Mouse (Mus musculus): Measurements from ENCODE around the gene Ano6. TPM values are rescaled to one million over a fixed set of nuclear protein-coding genes. Genes with fewer than 3 reads are reported as not detected.

Gene Ano6
- polyA plus RNA-seq, 1 experiment from 2014 or later: 35.2 TPM

DNA sequence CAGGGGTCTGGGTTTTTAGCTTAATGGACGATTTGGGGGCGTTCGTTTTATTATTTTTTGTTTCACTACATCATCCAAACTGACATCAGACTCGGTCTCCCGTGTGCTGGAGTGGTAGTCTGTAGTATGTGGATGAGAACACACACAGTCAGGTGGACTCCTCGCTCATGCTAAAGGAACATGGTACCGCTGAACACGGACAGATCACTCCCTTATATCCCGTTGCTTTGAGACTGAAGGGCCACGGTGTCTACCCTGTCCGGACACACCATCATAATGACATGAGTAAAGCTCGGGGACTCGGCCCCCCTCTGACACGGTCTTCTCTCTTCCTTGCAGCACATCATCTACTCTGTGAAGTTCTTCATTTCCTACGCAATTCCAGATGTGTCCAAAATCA, 181.5 kb downstream of the Ano6 start:
- Histone ChIP-seq H3K27ac (no peak overlapping the region), H3K4me2 (ENCODE audit: low read length) (no peak overlapping the region), H3K9ac (ENCODE audit: low read depth, low read length) (no peak overlapping the region), H3K4me1 (replicated peaks; ENCODE audit: insufficient read depth, low read length) (0 out of 2 replicates have a peak, but pooled peaks cover 2% of the 10 kb centered on the region), H3K27me3 (ENCODE audit: insufficient read depth, low read length) (no peaks in the 10 kb centered on the region), H3K4me3 (replicated peaks; ENCODE audit: low read depth, low read length) (no peak overlapping the region), H3K36me3 (ENCODE audit: insufficient read depth, low read length) (peaks cover 32% of the 10 kb centered on the region; the same call in 1 of the 2 replicates), H3K9me3 (replicated peaks; ENCODE audit: low read length) (no peaks in the 10 kb centered on the region)
- ATAC-seq (replicated peaks; ENCODE audit: low FRiP score, low read depth): no peak
- TF ChIP-seq CTCF (IDR thresholded peaks at IDR 0.05; ENCODE audit: low read depth): no peak
- no peak for DNase-seq (ENCODE audit: low spot score)
- 94% methylated on average over 15 of the region's 15 CpGs for WGBS

DNA sequence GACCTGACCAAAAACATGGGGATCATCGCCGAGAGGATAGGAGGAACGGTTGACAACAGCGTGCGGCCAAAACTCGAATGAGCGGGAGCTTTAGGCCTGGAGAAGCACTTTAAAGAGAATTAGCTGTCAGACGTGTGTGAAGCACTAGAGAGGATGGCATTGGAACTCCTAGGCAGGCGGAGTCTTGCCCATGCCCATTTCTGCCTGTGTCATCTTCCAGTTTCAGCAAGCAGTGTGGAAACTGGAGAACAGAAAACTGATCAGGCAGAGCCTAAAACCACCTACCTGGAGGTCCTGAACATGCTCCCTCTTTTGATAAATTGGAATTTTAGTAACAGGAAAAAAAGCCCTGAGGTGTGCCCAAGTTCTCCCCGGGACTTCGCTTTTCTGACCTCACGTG, 182.0 kb downstream of the Ano6 start:
- H3K4me1 ChIP-seq (replicated peaks; ENCODE audit: insufficient read depth, low read length): 0 out of 2 replicates have a peak, but pooled peaks cover 2% of the 10 kb centered on the region
- DNase-seq (ENCODE audit: low spot score) (no peak), ATAC-seq (replicated peaks; ENCODE audit: low FRiP score, low read depth) (no peak)
- WGBS: 92% methylated on average over 12 of the region's 12 CpGs
- H3K4me3 ChIP-seq (replicated peaks; ENCODE audit: low read depth, low read length): no peak overlapping the region
- H3K4me2 ChIP-seq (ENCODE audit: low read length): no peak overlapping the region
- no peaks in the 10 kb centered on the region for H3K27me3 ChIP-seq (ENCODE audit: insufficient read depth, low read length)
- no peaks in the 10 kb centered on the region for H3K9me3 ChIP-seq (replicated peaks; ENCODE audit: low read length)
- no peak for TF ChIP-seq CTCF (IDR thresholded peaks at IDR 0.05; ENCODE audit: low read depth)
- no peak overlapping the region for H3K27ac ChIP-seq
- no peak overlapping the region for H3K9ac ChIP-seq (ENCODE audit: low read depth, low read length)
- H3K36me3 ChIP-seq (ENCODE audit: insufficient read depth, low read length): peaks cover 32% of the 10 kb centered on the region; the same call in 1 of the 2 replicates

DNA sequence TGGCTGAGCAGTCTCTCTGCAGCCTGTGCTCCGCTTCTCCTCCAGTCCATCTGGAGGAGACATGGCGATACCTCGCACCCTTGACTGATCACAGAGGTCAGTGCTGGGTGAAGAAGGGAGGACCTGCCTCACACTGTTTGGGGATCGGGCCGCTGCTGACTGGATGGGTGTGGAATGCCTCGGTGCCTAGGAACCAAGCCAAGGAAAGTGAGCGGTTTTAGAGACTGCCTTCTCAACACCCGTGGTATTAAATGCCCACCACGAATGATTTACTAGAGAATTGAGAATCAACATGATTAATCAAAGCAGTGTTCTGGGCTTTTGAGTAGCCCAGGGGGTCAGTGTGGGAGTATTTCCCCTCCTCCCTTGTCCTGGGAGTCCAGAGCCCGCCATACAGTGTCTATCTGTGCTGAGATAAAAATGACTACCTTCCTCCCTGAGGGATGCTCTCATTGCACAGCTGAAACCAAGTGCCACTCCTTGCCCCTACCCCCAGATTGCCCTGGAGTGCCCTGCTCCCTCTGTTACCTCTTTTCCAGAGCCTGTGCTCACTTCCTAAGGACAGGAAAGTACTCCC, 183.5 kb downstream of the Ano6 start:
- Histone ChIP-seq H3K4me3 (replicated peaks; ENCODE audit: low read depth, low read length) (no peak overlapping the region), H3K9ac (ENCODE audit: low read depth, low read length) (no peak overlapping the region), H3K4me1 (replicated peaks; ENCODE audit: insufficient read depth, low read length) (0 out of 2 replicates have a peak, but pooled peaks cover 2% of the 10 kb centered on the region), H3K36me3 (ENCODE audit: insufficient read depth, low read length) (0 out of 2 replicates have a peak, but pooled peaks cover 28% of the 10 kb centered on the region), H3K27me3 (ENCODE audit: insufficient read depth, low read length) (no peaks in the 10 kb centered on the region), H3K27ac (no peak overlapping the region), H3K9me3 (replicated peaks; ENCODE audit: low read length) (no peaks in the 10 kb centered on the region), H3K4me2 (ENCODE audit: low read length) (no peak overlapping the region)
- WGBS: 24% methylated on average over 10 of the region's 10 CpGs
- peak; percentile 88 for ATAC-seq (replicated peaks; ENCODE audit: low FRiP score, low read depth)
- TF ChIP-seq CTCF (IDR thresholded peaks at IDR 0.05; ENCODE audit: low read depth): no peak
- peak; percentile 88 for DNase-seq (ENCODE audit: low spot score)

DNA sequence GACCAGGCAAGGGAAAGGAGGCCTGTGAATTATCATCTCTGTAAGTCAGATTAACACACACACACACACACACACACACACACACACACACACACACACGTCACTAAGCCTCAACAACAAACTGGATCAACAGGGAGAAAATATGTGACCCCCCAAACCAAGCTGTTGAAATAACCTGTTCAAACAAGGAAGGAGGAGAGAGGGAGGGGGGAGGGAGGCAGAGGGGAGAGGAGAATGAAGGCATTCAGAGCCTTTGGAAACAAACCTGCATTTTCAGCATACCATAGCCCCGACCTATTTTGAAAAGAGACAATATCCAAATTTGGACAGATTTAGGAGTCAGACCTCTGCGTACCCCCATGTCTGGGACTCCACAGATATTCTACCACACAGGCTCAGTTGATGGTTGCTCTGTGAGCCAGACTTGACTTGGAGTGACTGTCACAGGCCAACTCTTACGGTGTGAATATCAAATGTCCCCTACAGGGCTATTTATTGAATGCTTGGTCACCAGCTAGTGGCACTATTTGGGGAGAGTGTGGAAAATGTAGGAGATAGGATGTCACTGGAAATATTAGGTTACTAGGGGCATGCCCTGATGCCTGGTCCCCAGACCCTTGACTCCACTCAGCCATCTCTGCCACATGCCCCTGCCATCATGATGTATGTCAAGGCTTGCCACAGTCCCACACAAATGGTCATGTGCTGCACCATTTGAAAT, 185.7 kb downstream of the Ano6 start:
- Histone ChIP-seq H3K9me3 (replicated peaks; ENCODE audit: low read length) (no peaks in the 10 kb centered on the region), H3K4me3 (replicated peaks; ENCODE audit: low read depth, low read length) (no peak overlapping the region), H3K27me3 (ENCODE audit: insufficient read depth, low read length) (no peaks in the 10 kb centered on the region), H3K27ac (no peak overlapping the region), H3K36me3 (ENCODE audit: insufficient read depth, low read length) (0 out of 2 replicates have a peak, but pooled peaks cover 12% of the 10 kb centered on the region), H3K4me1 (replicated peaks; ENCODE audit: insufficient read depth, low read length) (0 out of 2 replicates have a peak, but pooled peaks cover 2% of the 10 kb centered on the region), H3K9ac (ENCODE audit: low read depth, low read length) (no peak overlapping the region), H3K4me2 (ENCODE audit: low read length) (no peak overlapping the region)
- WGBS: 53% methylated on average over 4 of the region's 4 CpGs
- ATAC-seq (replicated peaks; ENCODE audit: low FRiP score, low read depth) (no peak), DNase-seq (ENCODE audit: low spot score) (peak; percentile 20)
- TF ChIP-seq CTCF (IDR thresholded peaks at IDR 0.05; ENCODE audit: low read depth): no peak

- Histone ChIP-seq H3K4me1 (replicated peaks; ENCODE audit: insufficient read depth, low read length) (0 out of 2 replicates have a peak, but pooled peaks cover 2% of the 10 kb centered on the region), H3K9ac (ENCODE audit: low read depth, low read length) (no peak overlapping the region), H3K9me3 (replicated peaks; ENCODE audit: low read length) (no peaks in the 10 kb centered on the region), H3K36me3 (ENCODE audit: insufficient read depth, low read length) (0 out of 2 replicates have a peak, but pooled peaks cover 9% of the 10 kb centered on the region), H3K27me3 (ENCODE audit: insufficient read depth, low read length) (no peaks in the 10 kb centered on the region), H3K4me2 (ENCODE audit: low read length) (no peak overlapping the region), H3K27ac (no peak overlapping the region), H3K4me3 (replicated peaks; ENCODE audit: low read depth, low read length) (no peak overlapping the region)
- WGBS: 74% methylated on average over 8 of the region's 8 CpGs
- TF ChIP-seq CTCF (IDR thresholded peaks at IDR 0.05; ENCODE audit: low read depth): no peak
- DNase-seq (ENCODE audit: low spot score) (no peak), ATAC-seq (replicated peaks; ENCODE audit: low FRiP score, low read depth) (no peak)
Measured at GRCm38 (mm10) chr15:95977169-95977938, 186.7 kb downstream of the Ano6 start.

DNA sequence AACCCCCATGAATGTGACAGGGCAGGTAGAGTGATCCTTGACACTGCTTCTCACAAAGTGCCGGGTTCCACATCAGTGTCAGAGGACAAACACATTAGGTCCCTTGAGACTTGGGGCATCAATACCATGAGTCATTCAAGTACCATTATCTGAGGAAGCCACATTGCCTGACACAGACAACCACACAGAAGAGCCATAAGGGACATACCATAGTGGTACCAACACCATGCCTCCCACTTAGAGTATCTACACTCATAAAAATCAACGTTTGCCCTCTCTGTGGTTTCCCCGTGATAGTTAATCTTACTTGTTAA, 187.3 kb downstream of the Ano6 start:
- no peak for ATAC-seq (replicated peaks; ENCODE audit: low FRiP score, low read depth)
- Histone ChIP-seq H3K4me1 (replicated peaks; ENCODE audit: insufficient read depth, low read length) (0 out of 2 replicates have a peak, but pooled peaks cover 2% of the 10 kb centered on the region), H3K4me3 (replicated peaks; ENCODE audit: low read depth, low read length) (no peak overlapping the region), H3K9ac (ENCODE audit: low read depth, low read length) (no peak overlapping the region), H3K27me3 (ENCODE audit: insufficient read depth, low read length) (no peaks in the 10 kb centered on the region), H3K36me3 (ENCODE audit: insufficient read depth, low read length) (0 out of 2 replicates have a peak, but pooled peaks cover 4% of the 10 kb centered on the region), H3K27ac (no peak overlapping the region), H3K9me3 (replicated peaks; ENCODE audit: low read length) (no peaks in the 10 kb centered on the region), H3K4me2 (ENCODE audit: low read length) (no peak overlapping the region)
- 80% methylated on average over 3 of the region's 3 CpGs for WGBS
- TF ChIP-seq CTCF (IDR thresholded peaks at IDR 0.05; ENCODE audit: low read depth): no peak
- DNase-seq (ENCODE audit: low spot score): no peak
